Mouse (Mus musculus) testis, adult 2 months (tissue): ENCODE results near the gene Chst8.

Experiments
- CTCF ChIP-seq: fragments of 200-500 bp; IDR thresholded peaks from 2 replicates; pipeline ENCODE4 v1.5.1; 2012; ENCODE audit warnings: low read depth, mild to moderate bottlenecking, inconsistent platforms, low read length, moderate library complexity; ENCODE audit not compliant: control insufficient read depth, insufficient read depth, insufficient replicate concordance
- POLR2A ChIP-seq: fragments of 200-500 bp; IDR thresholded peaks from 2 replicates; pipeline ENCODE4 v1.6.1; 2012; ENCODE audit warnings: low read depth, mild to moderate bottlenecking, inconsistent platforms, low read length, moderate library complexity; ENCODE audit not compliant: control insufficient read depth

DNA sequence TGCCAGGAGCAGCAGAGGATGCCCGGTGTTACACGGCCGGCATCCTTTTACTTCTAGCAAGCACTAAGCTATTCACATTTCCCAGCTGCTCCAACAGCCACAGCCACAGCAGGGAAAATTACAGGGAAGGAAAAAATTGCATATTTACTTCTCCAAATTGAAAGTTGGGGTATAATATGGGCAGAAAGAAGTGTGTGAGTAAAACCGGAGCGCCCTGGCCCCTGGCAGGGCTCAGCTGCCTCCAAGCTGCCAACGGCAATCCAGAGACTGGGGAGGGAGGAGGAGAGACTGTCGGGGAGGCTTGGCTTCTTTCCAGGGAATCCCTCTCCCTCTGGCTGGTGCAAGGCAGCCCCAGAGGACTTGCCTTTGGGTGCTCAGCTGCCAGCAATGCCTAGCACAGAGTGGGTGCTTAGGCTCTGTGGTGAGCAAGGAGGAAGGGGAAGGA is 53.1 kb downstream of the Chst8 start:
- no peak for TF ChIP-seq CTCF
- TF ChIP-seq POLR2A = no peak
